In genomic region chr2:20167566-20167965, GRCm38 (mm10) we compare ENCODE assay signal across 11 mouse cellular contexts.
DNase-seq lines count a peak whose midpoint lies in the region; ATAC-seq and TF ChIP-seq lines count a peak whose summit lies in the region.
"Had no signal": no experiment of that assay in that cellular context is flagged by ENCODE, and none has a peak within 500 bp of the region (broad histone marks: within the 10 kb centered on the region; RNA-seq: fewer than 3 reads in every experiment).

No protein-coding gene starts in this region.

- no peak for ATAC-seq in megakaryocyte progenitor cell, adult 5-6 weeks (replicated peaks; ENCODE audit: poor library complexity)

- intact Hi-C loops in gastrocnemius, adult 2 months (cut with DNase I): no loop called here

- DNase-seq in gastrocnemius, adult 18-20 months (ENCODE audit: low spot score): peak; percentile 2
- no peak for DNase-seq in gastrocnemius, adult 2 months
- peak; percentile 11 for DNase-seq in lung, postnatal 14 days
- DNase-seq in lung, postnatal 10 days: no peak
- DNase-seq in fibroblast of lung, adult 2 months (ENCODE audit: low read depth): peak; percentile 6
- peak; percentile 20 to 69 for DNase-seq in kidney, postnatal 36 days
- no peak for DNase-seq in embryo, embryonic 10.5 days (ENCODE audit: low spot score)

- H3K4me3 ChIP-seq in gastrocnemius, adult 2 months: no peak overlapping the region
- H3K4me3 ChIP-seq: embryonic facial prominence, embryonic 15.5 days; hindbrain, embryonic 13.5 days; lung, embryonic 15.5 days had no signal

- no peak overlapping the region for H3K27ac ChIP-seq in gastrocnemius, adult 2 months
- H3K27ac ChIP-seq: embryonic facial prominence, embryonic 15.5 days; hindbrain, embryonic 13.5 days; lung, embryonic 15.5 days had no signal

- TF ChIP-seq CTCF in gastrocnemius, adult 2 months (IDR thresholded peaks at IDR 0.05): no peak

Comparison
In these comparisons a context has a peak if more than half of its experiments do, and no peak if none do; other contexts are left out.
1. DNase-seq: peak in gastrocnemius, adult 18-20 months (single experiment), lung, postnatal 14 days (single experiment), fibroblast of lung, adult 2 months (single experiment) and kidney, postnatal 36 days (2 of 2); none in gastrocnemius, adult 2 months (single experiment), lung, postnatal 10 days (single experiment) and embryo, embryonic 10.5 days (single experiment).